Mouse (Mus musculus) midbrain, embryonic 16.5 days (tissue): Measurements from ENCODE around the gene Hoxb13. TPM values are rescaled to one million over a fixed set of nuclear protein-coding genes. Genes with fewer than 3 reads are reported as not detected.

Source experiments
- ATAC-seq: fragments of 200-750 bp; cut with Nextera tagmentation; 2 replicates; pipeline ENCODE4 v1.8.0; 2017; ENCODE audit warnings: moderate TSS enrichment
- H3K27ac ChIP-seq: fragments of 300-500 bp; sonication (generic); 2 replicates; pipeline ENCODE4 v1.5.1; 2014; ENCODE audit warnings: mild to moderate bottlenecking, low read length, mixed read lengths
- H3K27me3 ChIP-seq: fragments of 300-500 bp; sonication (generic); 2 replicates; pipeline ENCODE4 v1.6.1; 2014; ENCODE audit warnings: low read depth, low read length, mixed read lengths; ENCODE audit not compliant: control insufficient read depth, insufficient read depth
- H3K36me3 ChIP-seq: fragments of 300-500 bp; sonication (generic); 2 replicates; pipeline ENCODE4 v1.6.1; 2014; ENCODE audit warnings: mild to moderate bottlenecking, low read length, moderate library complexity, mixed read lengths; ENCODE audit not compliant: control insufficient read depth, insufficient read depth
- H3K4me1 ChIP-seq: fragments of 300-500 bp; sonication (generic); 2 replicates; pipeline ENCODE4 v1.6.1; 2014; ENCODE audit warnings: mild to moderate bottlenecking, low read length, mixed read lengths; ENCODE audit not compliant: control insufficient read depth, insufficient read depth
- H3K4me2 ChIP-seq: fragments of 300-500 bp; sonication (generic); 2 replicates; pipeline ENCODE4 v1.6.1; 2014; ENCODE audit warnings: mild to moderate bottlenecking, low read length, mixed read lengths
- H3K4me3 ChIP-seq: fragments of 300-500 bp; sonication (generic); 2 replicates; pipeline ENCODE4 v1.5.1; 2014; ENCODE audit warnings: low read depth, mild to moderate bottlenecking, low read length, moderate library complexity, mixed read lengths
- H3K9ac ChIP-seq: fragments of 300-500 bp; sonication (generic); 2 replicates; pipeline ENCODE4 v1.6.1; 2014; ENCODE audit warnings: low read depth, low read length, mixed read lengths
- H3K9me3 ChIP-seq: fragments of 300-500 bp; sonication (generic); replicated peaks from 2 replicates; pipeline ENCODE4 v1.6.1; 2014; ENCODE audit warnings: mild to moderate bottlenecking, low read length, mixed read lengths; ENCODE audit not compliant: control insufficient read depth, poor library complexity, severe bottlenecking
- WGBS: fragments of 180-500 bp; shearing (Covaris S2); extraction: QIAGEN DNeasy Blood & Tissue Kit; methylation state at CpG from one replicate; pipeline ENCODE4 v1.1.7; 2014; 5-methylcytosine and 5-hydroxymethylcytosine counted together
- polyA plus RNA-seq: library from polyadenylated mRNA; unstranded; fragments of >200 nt; fragmentation: Nextera tagmentation; extraction: Ambion mirVana; gene quantifications from 2 replicates; pipeline ENCODE4 v1.2.1, GENCODE M21; 2015

Gene Hoxb13
- polyA plus RNA-seq, 1 experiment from 2014 or later: not detected

DNA sequence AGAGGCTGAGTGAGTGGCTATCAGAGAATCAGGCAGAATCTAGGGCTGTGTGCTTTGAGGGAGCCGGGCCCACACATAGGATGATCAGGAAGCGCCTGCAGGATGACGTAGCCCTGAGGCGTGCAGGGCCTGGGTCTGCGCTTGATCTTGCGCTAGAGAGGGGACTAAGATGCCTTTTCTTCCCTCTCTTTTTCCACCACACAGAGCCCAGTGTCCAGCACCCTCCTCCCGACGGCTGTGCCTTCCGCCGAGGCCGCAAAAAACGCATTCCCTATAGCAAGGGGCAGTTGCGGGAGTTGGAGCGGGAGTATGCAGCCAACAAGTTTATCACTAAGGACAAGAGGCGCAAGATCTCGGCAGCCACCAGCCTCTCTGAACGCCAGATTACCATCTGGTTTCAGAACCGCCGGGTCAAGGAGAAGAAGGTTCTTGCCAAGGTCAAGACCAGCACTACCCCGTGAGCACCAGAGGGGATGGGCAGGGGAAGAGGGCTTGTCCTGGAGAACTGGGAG is 1.7 kb downstream of the Hoxb13 start:
- Histone ChIP-seq H3K9me3 (no peaks in the 10 kb centered on the region), H3K27ac (no peak overlapping the region), H3K4me3 (no peak overlapping the region), H3K4me2 (no peak overlapping the region), H3K4me1 (0 out of 2 replicates have a peak, but pooled peaks cover 3% of the 10 kb centered on the region), H3K36me3 (no peaks in the 10 kb centered on the region), H3K9ac (no peak overlapping the region), H3K27me3 (peaks cover 95% of the 10 kb centered on the region)
- 2% methylated on average over 20 of the region's 20 CpGs for WGBS
- no peak for ATAC-seq

DNA sequence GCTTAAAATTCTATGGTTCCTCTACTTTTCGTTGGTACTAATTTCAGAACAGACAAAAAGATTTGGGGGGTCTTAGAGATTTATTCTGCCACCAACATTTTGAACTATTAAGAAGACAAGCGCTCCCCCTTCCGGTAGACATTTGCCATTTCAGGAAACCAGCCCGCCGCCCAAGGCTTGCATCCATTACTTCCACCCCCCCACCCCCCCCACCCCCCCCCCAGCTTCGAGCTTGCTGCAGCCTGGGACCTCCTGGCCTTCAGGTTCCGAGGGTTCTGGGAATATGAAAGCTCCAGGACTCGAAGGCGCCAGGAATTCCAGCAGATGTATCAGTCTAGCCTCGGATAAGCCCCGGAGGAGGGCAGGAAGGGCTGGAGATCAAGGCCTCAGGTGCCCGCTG is 4.5 kb downstream of the Hoxb13 start:
- under 1% methylated on average over 12 of the region's 12 CpGs for WGBS
- Histone ChIP-seq H3K36me3 (no peaks in the 10 kb centered on the region), H3K4me1 (0 out of 2 replicates have a peak, but pooled peaks cover 3% of the 10 kb centered on the region), H3K27me3 (peaks cover 86% of the 10 kb centered on the region), H3K9me3 (no peaks in the 10 kb centered on the region), H3K4me2 (no peak overlapping the region), H3K27ac (no peak overlapping the region), H3K4me3 (no peak overlapping the region), H3K9ac (no peak overlapping the region)
- ATAC-seq: no peak

DNA sequence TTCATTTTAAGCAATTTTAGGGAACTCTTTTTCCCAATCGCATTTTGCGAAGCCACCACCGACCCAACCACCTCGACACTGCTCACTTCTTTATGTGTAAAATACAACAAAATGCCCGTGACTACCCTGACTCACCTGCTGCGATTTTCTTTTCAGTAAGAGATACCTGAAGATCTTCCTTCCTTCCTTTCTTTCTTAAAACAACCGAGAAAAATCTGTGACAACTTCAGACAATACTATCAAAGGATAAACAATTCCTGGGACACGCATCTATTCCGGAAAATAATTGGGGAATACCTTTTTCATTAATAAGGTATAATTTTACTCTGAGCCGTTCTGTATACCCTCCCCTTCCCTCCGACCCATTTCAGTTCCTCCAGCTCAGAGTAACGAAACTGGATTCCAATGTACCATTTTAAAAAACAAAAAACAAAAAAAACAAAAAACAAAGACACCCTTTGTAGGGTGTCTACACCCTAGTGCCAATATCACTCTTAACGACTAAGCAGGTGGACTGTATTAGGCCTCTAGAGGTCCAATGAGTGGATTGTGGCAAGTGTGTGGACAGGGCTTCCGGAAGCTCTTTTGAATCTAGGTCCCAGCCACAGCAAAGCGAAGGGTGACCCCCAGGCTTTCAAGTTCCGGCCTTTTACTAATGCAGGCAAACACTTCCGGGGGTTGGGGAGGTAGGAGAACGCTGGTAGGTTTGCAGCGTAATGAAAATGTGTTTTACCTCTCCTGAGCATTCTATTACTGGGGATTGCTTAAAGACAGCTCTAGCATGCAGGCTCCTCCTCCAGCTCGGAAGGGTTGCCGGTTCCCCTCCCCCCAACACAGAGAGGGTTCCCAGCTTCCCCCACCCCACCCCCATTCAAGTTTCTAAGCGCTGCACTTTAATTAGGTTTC is 5.3 kb downstream of the Hoxb13 start:
- Histone ChIP-seq H3K36me3 (no peaks in the 10 kb centered on the region), H3K9me3 (no peaks in the 10 kb centered on the region), H3K4me3 (no peak overlapping the region), H3K27me3 (peaks cover 82% of the 10 kb centered on the region), H3K4me1 (no peaks in the 10 kb centered on the region), H3K27ac (no peak overlapping the region), H3K4me2 (no peak overlapping the region), H3K9ac (no peak overlapping the region)
- no peak for ATAC-seq
- 2% methylated on average over 22 of the region's 22 CpGs for WGBS

DNA sequence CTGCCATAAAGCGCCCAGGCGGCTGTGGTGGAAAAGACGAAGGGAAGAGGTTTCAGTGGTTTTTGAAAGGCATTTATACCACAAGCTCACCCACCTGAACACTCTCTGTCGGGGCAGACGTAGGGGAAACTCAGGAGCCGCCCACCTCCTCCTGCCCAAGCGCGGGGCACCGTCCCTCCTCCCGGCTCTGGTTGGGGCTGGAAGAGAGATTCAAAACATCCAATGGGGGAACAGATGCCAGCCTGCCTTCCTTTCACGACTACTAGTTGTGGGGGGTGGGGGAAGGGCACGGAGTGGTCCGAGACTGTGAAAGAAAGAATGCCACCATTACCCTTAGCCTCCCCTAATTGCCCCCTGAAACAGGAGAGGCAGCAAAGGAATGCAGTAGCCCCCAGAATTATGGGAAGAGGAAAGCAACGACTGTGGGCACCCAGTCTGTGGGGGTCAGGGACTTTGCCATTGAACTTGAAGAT is 6.1 kb downstream of the Hoxb13 start:
- H3K4me2 ChIP-seq: no peak overlapping the region
- H3K9ac ChIP-seq: no peak overlapping the region
- no peak for ATAC-seq
- no peak overlapping the region for H3K27ac ChIP-seq
- no peaks in the 10 kb centered on the region for H3K9me3 ChIP-seq
- WGBS: 3% methylated on average over 14 of the region's 14 CpGs
- no peaks in the 10 kb centered on the region for H3K4me1 ChIP-seq
- peaks cover 80% of the 10 kb centered on the region for H3K27me3 ChIP-seq
- no peaks in the 10 kb centered on the region for H3K36me3 ChIP-seq
- no peak overlapping the region for H3K4me3 ChIP-seq

DNA sequence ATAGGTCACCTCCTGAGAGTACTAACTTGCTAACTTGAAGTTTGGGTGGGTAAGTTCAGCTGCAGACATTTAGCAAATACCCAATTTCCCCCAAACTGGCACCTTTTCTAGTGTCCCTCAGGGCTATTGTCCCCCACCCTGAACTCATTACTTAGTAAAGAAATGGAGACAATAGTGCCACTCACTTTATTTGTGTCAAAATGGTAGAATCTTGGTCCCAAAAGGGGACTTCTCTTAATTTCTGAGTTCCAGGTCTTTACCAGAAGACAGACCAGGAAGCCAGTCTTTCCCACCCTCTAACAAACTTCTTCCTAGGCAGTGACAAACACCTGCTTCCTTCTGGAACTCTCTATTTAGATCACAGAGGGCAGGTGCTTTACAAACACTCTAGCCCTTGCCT is 7.6 kb downstream of the Hoxb13 start:
- no peak overlapping the region for H3K27ac ChIP-seq
- no peak overlapping the region for H3K4me3 ChIP-seq
- H3K9ac ChIP-seq: no peak overlapping the region
- no peaks in the 10 kb centered on the region for H3K9me3 ChIP-seq
- no peaks in the 10 kb centered on the region for H3K4me1 ChIP-seq
- no peak for ATAC-seq
- H3K36me3 ChIP-seq: no peaks in the 10 kb centered on the region
- H3K4me2 ChIP-seq: no peak overlapping the region
- peaks cover 78% of the 10 kb centered on the region for H3K27me3 ChIP-seq

DNA sequence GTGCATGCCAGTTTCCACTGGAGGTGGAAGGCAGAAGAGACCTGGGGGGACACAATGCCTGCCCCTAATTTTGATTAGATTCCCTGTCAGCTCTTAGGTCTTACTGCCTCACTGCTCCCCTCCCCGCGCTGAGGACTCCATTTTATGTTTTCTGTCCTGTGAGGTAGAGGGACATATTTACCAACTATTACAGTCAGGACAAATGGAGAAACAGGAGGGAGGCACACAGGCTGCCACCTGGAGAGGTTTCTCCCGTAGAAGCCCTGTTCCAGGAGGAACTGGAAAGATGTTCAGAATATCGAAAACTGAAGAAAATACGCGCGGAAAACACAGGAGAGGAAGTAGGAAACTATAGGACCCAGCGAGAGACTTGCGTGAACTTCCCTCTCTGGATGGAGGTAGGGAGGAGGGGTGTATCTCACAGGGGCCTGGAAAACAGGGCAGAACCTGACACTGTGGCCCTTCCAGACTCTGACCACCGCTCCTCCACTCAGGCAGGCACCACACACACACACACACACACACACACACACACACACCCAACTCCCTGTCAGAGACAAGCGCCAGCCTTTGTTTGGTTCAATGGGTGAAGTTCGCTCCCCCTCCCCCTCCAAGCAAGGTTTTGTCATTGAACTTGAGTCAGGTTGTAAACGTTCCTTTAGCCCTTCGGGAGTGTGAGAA is 8.4 kb downstream of the Hoxb13 start:
- Histone ChIP-seq H3K4me2 (no peak overlapping the region), H3K36me3 (no peaks in the 10 kb centered on the region), H3K9me3 (no peaks in the 10 kb centered on the region), H3K4me3 (no peak overlapping the region), H3K27me3 (peaks cover 78% of the 10 kb centered on the region), H3K4me1 (no peaks in the 10 kb centered on the region), H3K9ac (no peak overlapping the region), H3K27ac (no peak overlapping the region)
- under 1% methylated on average over 14 of the region's 14 CpGs for WGBS
- ATAC-seq: no peak

DNA sequence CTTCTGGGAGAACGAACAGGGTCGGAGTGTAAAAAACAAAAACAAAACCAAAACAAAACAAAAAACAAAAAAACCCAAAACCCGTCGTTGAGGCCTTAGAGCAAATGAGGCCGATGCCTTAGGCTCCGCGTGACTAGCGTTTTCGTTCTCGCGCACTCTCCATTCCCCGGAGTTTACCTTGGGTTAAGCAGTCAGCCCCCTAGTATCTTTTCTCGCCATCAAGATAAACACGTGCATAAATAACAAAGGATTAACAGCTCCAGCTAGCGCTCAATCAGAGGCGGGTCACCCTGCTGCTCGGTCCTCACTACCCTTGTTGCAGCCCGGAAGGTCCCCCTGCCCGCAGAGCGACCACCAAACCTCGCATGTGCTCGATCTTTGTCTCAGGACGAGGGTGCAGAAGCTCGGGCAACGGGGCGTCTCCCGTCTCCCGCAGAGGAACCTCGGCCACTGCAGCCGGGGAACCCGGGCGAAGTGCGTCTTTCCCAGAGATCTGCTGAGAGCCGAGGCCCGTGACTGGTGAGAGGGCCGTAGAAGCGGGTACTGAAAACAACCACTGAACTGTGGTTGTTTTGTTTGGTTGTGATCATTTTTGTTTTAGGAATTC is 9.2 kb downstream of the Hoxb13 start:
- no peak overlapping the region for H3K4me3 ChIP-seq
- no peak overlapping the region for H3K27ac ChIP-seq
- peaks cover 78% of the 10 kb centered on the region for H3K27me3 ChIP-seq
- ATAC-seq: no peak
- under 1% methylated on average over 37 of the region's 37 CpGs for WGBS
- H3K4me2 ChIP-seq: no peak overlapping the region
- H3K9ac ChIP-seq: no peak overlapping the region
- H3K36me3 ChIP-seq: no peaks in the 10 kb centered on the region
- no peaks in the 10 kb centered on the region for H3K4me1 ChIP-seq
- no peaks in the 10 kb centered on the region for H3K9me3 ChIP-seq

DNA sequence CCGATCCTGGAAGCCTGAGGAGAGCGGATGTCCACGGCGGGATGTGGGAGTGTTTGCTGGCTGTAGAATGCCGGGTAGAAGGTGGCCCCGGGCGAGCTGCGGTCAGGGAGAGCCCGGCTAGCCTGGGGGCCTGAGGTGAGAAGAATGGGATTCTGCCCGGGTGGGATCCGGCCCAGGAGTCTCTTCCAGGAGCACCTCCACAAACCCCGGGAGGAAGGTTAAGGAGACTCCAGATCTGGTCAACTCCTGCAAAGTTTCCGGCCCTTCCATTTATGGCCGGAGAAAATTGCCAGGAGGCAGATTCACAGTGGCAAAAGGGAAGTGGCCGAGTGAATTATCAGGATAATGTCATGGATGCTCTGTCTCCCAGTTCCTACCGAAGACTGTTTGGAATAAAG is 9.7 kb downstream of the Hoxb13 start:
- Histone ChIP-seq H3K27me3 (peaks cover 78% of the 10 kb centered on the region), H3K27ac (no peak overlapping the region), H3K9ac (no peak overlapping the region), H3K4me1 (no peaks in the 10 kb centered on the region), H3K4me3 (no peak overlapping the region), H3K4me2 (no peak overlapping the region), H3K9me3 (no peaks in the 10 kb centered on the region), H3K36me3 (no peaks in the 10 kb centered on the region)
- ATAC-seq: no peak
- under 1% methylated on average over 16 of the region's 16 CpGs for WGBS
